Mouse (Mus musculus) mouse trophoblast stem cell (cell line): ENCODE data around the gene Atxn2l.
"Not testable (repeated sequence)": the region's sequence is repeated elsewhere in the genome, so short reads cannot be mapped to it uniquely, and the experiment has no call there.

Experiments
- in situ Hi-C, 2 experiments: fragments of 300-500 bp; cut with MseI, MboI; formaldehyde crosslinking; loops; 2 replicates in 1 of 2; 3 replicates in 1 of 2; pipeline ENCODE4 v1.15.1; 2025

The Atxn2l gene

GRCm38 (mm10) chr7:126491005-126491404 is 12.2 kb downstream of the Atxn2l start:
- in situ Hi-C loops: no loop called here

GRCm38 (mm10) chr7:126487617-126488385 is 15.4 kb downstream of the Atxn2l start:
- in situ Hi-C loops: not testable (repeated sequence)

GRCm38 (mm10) chr7:126487052-126487483 is 16.2 kb downstream of the Atxn2l start, which contains the start of gene Tufm:
Gene Tufm (plus strand): TSS chr7:126487361.
- in situ Hi-C loops: no loop called here

- in situ Hi-C loops: loop anchor here (5.0 kb wide), 1 partner anchor 50 kb away; no protein-coding TSS in a partner anchor
Observed at GRCm38 (mm10) chr7:126482392-126482871, 20.8 kb downstream of the Atxn2l start.

- in situ Hi-C loops: loop anchor here (5.0 kb wide), 1 partner anchor 51 kb away; no protein-coding TSS in a partner anchor
Observed at GRCm38 (mm10) chr7:126481699-126482098, 21.5 kb downstream of the Atxn2l start.

GRCm38 (mm10) chr7:126474993-126475581 is 28.1 kb downstream of the Atxn2l start, which contains the start of gene Sh2b1:
Gene Sh2b1 (minus strand): TSS chr7:126475424.
- in situ Hi-C loops: no loop called here

GRCm38 (mm10) chr7:126474486-126474955 is 28.7 kb downstream of the Atxn2l start:
- in situ Hi-C loops: no loop called here

- in situ Hi-C loops: no loop called here
Observed at GRCm38 (mm10) chr7:126473470-126474086, 29.7 kb downstream of the Atxn2l start.

GRCm38 (mm10) chr7:126472713-126473112 is 30.5 kb downstream of the Atxn2l start:
- in situ Hi-C loops: no loop called here

- in situ Hi-C loops: no loop called here
Observed at GRCm38 (mm10) chr7:126472306-126472705, 30.9 kb downstream of the Atxn2l start.

- in situ Hi-C loops: no loop called here
Observed at GRCm38 (mm10) chr7:126471853-126472252, 31.4 kb downstream of the Atxn2l start.

- in situ Hi-C loops: no loop called here
Observed at GRCm38 (mm10) chr7:126471361-126471760, 31.9 kb downstream of the Atxn2l start.

GRCm38 (mm10) chr7:126470077-126470476 is 33.2 kb downstream of the Atxn2l start:
- in situ Hi-C loops: no loop called here

GRCm38 (mm10) chr7:126467834-126468627 is 35.2 kb downstream of the Atxn2l start:
- in situ Hi-C loops: no loop called here

GRCm38 (mm10) chr7:126467271-126467670 is 36.0 kb downstream of the Atxn2l start:
- in situ Hi-C loops: no loop called here

GRCm38 (mm10) chr7:126466707-126467106 is 36.5 kb downstream of the Atxn2l start:
- in situ Hi-C loops: no loop called here

GRCm38 (mm10) chr7:126466116-126466515 is 37.1 kb downstream of the Atxn2l start:
- in situ Hi-C loops: no loop called here

GRCm38 (mm10) chr7:126465246-126466030 is 37.8 kb downstream of the Atxn2l start:
- in situ Hi-C loops: no loop called here

- in situ Hi-C loops: no loop called here
Observed at GRCm38 (mm10) chr7:126464836-126465235, 38.4 kb downstream of the Atxn2l start.

- in situ Hi-C loops: no loop called here
Observed at GRCm38 (mm10) chr7:126464121-126464520, 39.1 kb downstream of the Atxn2l start.
